Mouse (Mus musculus) hindbrain, embryonic 15.5 days (tissue): ENCODE measurements around the gene Gadd45b. TPM values are rescaled to one million over a fixed set of nuclear protein-coding genes. Genes with fewer than 3 reads are reported as not detected.
A peak's percentile ranks its signal among the peaks of the same experiment; 100 is the strongest.

ENCODE experiments used
- ATAC-seq: fragments of 200-750 bp; cut with Nextera tagmentation; 2 replicates; pipeline ENCODE4 v1.8.0; 2017; ENCODE audit warnings: low read depth, moderate number of reproducible peaks, moderate TSS enrichment; ENCODE audit not compliant: low FRiP score
- H3K27ac ChIP-seq: fragments of 300-500 bp; sonication (generic); replicated peaks from 2 replicates; pipeline ENCODE4 v1.5.1; 2015; ENCODE audit warnings: mild to moderate bottlenecking, inconsistent platforms
- H3K27me3 ChIP-seq: fragments of 300-500 bp; sonication (generic); 2 replicates; pipeline ENCODE4 v1.6.1; 2015; ENCODE audit warnings: control low read depth, inconsistent platforms
- H3K36me3 ChIP-seq: fragments of 300-500 bp; sonication (generic); 2 replicates; pipeline ENCODE4 v1.6.1; 2015; ENCODE audit warnings: control low read depth, inconsistent platforms
- H3K4me1 ChIP-seq: fragments of 300-500 bp; sonication (generic); replicated peaks from 2 replicates; pipeline ENCODE4 v1.6.1; 2015; ENCODE audit warnings: control low read depth, inconsistent platforms
- H3K4me2 ChIP-seq: fragments of 300-500 bp; sonication (generic); 2 replicates; pipeline ENCODE4 v1.6.1; 2015; ENCODE audit warnings: moderate library complexity, mild to moderate bottlenecking, inconsistent platforms
- H3K4me3 ChIP-seq: fragments of 300-500 bp; sonication (generic); 2 replicates; pipeline ENCODE4 v1.5.1; 2015; ENCODE audit warnings: mild to moderate bottlenecking, inconsistent platforms
- H3K9ac ChIP-seq: fragments of 300-500 bp; sonication (generic); 2 replicates; pipeline ENCODE4 v1.6.1; 2015; ENCODE audit warnings: inconsistent platforms
- H3K9me3 ChIP-seq: fragments of 300-500 bp; sonication (generic); 2 replicates; pipeline ENCODE4 v1.6.1; 2016; ENCODE audit warnings: control low read depth, inconsistent platforms
- WGBS: fragments of 180-500 bp; shearing (Covaris S2); methylation state at CpG from one replicate; pipeline ENCODE4 v1.1.7; 2015; 5-methylcytosine and 5-hydroxymethylcytosine counted together
- polyA plus RNA-seq: library from polyadenylated mRNA; unstranded; fragments of >200 nt; fragmentation: Nextera tagmentation; extraction: Ambion mirVana; gene quantifications from 2 replicates; pipeline ENCODE4 v1.2.1, GENCODE M21; 2015

Gadd45b gene
- polyA plus RNA-seq, 1 experiment from 2014 or later: 8.5 TPM

GRCm38 (mm10) chr10:80900318-80901247 is 29.3 kb upstream of the Gadd45b start, which contains the start of gene Timm13:
TSS of gene Timm13 (minus strand) at chr10:80900969.
- Histone ChIP-seq H3K9me3 (no peaks in the 10 kb centered on the region), H3K4me3 (peak within 1 kb of the TSS; percentile 83), H3K9ac (peak within 1 kb of the TSS; percentile 86), H3K36me3 (peaks cover 34% of the 10 kb centered on the region), H3K4me1 (peaks cover 19% of the 10 kb centered on the region), H3K27ac (peak within 1 kb of the TSS; percentile 92), H3K4me2 (peak within 1 kb of the TSS; percentile 89), H3K27me3 (no peaks in the 10 kb centered on the region)
- WGBS: under 1% methylated on average over 72 of the region's 72 CpGs
- ATAC-seq: peak; percentile 95

DNA sequence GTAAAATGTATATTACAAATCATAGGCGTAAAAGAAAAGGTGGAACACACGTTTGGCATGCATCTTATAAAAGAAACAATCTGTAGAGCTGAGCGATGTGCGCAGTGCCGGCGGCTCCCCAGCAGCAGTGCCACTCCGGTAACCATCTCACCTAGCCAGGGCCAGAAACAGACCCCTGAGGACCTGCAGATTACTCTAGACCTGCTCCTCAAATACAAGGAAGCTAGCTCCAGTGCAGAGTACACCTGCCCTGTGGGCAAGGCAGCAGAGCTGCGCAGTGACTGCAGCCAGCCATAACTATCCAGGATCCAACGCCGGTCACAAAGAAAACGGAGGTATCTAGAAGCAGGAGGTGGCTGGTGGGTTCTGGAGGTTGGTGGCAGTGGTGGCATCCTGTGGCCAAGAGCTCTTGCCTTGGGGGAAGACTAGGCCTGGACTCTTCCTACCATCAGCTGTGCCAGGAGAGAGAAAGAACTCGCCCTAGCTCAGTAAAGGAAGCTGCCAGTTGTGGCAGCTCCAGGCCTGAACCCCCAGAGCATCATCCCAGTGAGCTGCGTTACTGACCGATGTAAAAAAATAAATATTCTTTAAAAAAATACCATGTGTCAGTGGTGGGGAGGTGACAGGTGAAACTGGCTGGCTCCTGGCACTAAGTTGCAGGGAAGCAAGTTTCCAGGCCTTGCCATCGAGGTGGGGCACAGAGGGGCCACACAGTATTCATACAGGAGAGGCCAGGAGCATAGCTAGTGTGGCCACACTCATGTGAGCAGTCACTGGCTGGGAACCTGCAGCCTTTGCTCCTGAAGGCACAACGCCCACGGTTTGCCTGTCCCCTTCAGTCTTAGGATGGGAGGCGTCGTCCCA is 28.2 kb upstream of the Gadd45b start:
- Histone ChIP-seq H3K27me3 (no peaks in the 10 kb centered on the region), H3K4me1 (peaks cover 19% of the 10 kb centered on the region), H3K9me3 (no peaks in the 10 kb centered on the region), H3K36me3 (peaks cover 44% of the 10 kb centered on the region), H3K27ac (peak overlapping the region; percentile 71), H3K4me2 (peak overlapping the region; percentile 89), H3K4me3 (peak overlapping the region; percentile 83), H3K9ac (no peak overlapping the region)
- WGBS: 89% methylated on average over 19 of the region's 19 CpGs
- ATAC-seq: no peak

GRCm38 (mm10) chr10:80902273-80902940 is 27.5 kb upstream of the Gadd45b start:
- Histone ChIP-seq H3K9me3 (no peaks in the 10 kb centered on the region), H3K4me1 (peaks cover 19% of the 10 kb centered on the region), H3K4me3 (no peak overlapping the region), H3K4me2 (no peak overlapping the region), H3K27ac (no peak overlapping the region), H3K36me3 (peaks cover 47% of the 10 kb centered on the region), H3K27me3 (no peaks in the 10 kb centered on the region), H3K9ac (no peak overlapping the region)
- 95% methylated on average over 9 of the region's 9 CpGs for WGBS
- no peak for ATAC-seq

DNA sequence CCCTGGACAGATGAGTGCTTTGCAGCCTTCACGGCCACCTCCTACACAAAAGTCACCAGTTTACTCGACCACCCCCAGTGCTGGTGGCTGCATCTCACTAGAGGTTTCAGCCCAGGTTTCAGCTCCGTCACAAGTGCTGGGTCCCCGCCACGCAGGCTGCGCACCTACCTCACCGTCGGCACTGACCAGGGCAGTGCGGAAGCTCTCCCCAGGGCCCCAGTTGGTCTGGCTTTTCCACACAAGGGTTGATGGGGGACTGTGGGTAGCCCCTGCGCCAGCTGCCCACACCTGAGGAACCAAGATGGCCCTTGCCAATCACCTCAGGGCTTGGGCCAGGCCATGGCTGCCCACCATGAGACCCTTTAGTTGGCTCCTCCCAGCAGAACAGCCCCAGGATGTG is 26.6 kb upstream of the Gadd45b start:
- 95% methylated on average over 10 of the region's 10 CpGs for WGBS
- Histone ChIP-seq H3K4me1 (peaks cover 14% of the 10 kb centered on the region), H3K36me3 (peaks cover 52% of the 10 kb centered on the region), H3K4me2 (no peak overlapping the region), H3K27ac (no peak overlapping the region), H3K9ac (no peak overlapping the region), H3K4me3 (no peak overlapping the region), H3K27me3 (no peaks in the 10 kb centered on the region), H3K9me3 (no peaks in the 10 kb centered on the region)
- ATAC-seq: no peak

- 87% methylated on average over 28 of the region's 28 CpGs for WGBS
- Histone ChIP-seq H3K9me3 (no peaks in the 10 kb centered on the region), H3K4me2 (no peak overlapping the region), H3K27ac (no peak overlapping the region), H3K9ac (no peak overlapping the region), H3K27me3 (no peaks in the 10 kb centered on the region), H3K4me3 (no peak overlapping the region), H3K4me1 (peaks cover 8% of the 10 kb centered on the region), H3K36me3 (peaks cover 58% of the 10 kb centered on the region)
- no peak for ATAC-seq
Observed at GRCm38 (mm10) chr10:80904004-80904693, 25.7 kb upstream of the Gadd45b start.

DNA sequence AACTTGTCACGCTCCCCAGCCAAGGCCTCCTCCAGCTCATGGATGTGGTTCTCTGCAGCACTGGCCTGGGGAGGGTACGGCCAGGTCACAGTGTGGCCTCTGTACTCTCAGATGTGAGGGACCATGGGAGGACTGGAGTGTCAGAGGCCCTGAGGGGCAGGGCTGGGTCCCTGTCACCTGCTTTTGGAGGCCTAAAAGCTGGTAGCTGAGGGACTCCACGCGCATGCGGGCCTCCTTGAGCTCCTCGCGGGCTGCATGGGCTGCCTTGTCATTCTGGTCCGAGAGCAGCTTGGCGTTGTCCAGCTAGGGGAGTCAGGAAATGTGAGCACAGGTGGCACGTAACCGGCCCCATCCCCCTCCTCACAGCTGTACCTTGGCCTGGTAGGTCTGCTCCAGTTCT is 25.2 kb upstream of the Gadd45b start:
- peaks cover 63% of the 10 kb centered on the region for H3K36me3 ChIP-seq
- no peaks in the 10 kb centered on the region for H3K27me3 ChIP-seq
- WGBS: 94% methylated on average over 11 of the region's 11 CpGs
- no peak for ATAC-seq
- no peaks in the 10 kb centered on the region for H3K9me3 ChIP-seq
- no peak overlapping the region for H3K9ac ChIP-seq
- peaks cover 3% of the 10 kb centered on the region for H3K4me1 ChIP-seq
- no peak overlapping the region for H3K4me3 ChIP-seq
- H3K27ac ChIP-seq: no peak overlapping the region
- H3K4me2 ChIP-seq: no peak overlapping the region

- H3K4me3 ChIP-seq: no peak overlapping the region
- 92% methylated on average over 22 of the region's 22 CpGs for WGBS
- H3K27ac ChIP-seq: no peak overlapping the region
- no peak overlapping the region for H3K4me2 ChIP-seq
- peaks cover 4% of the 10 kb centered on the region; the same call in 1 of the 2 replicates for H3K4me1 ChIP-seq
- H3K27me3 ChIP-seq: no peaks in the 10 kb centered on the region
- no peak overlapping the region for H3K9ac ChIP-seq
- peaks cover 54% of the 10 kb centered on the region for H3K36me3 ChIP-seq
- no peaks in the 10 kb centered on the region for H3K9me3 ChIP-seq
- no peak for ATAC-seq
Observed at GRCm38 (mm10) chr10:80909375-80910162, 20.3 kb upstream of the Gadd45b start.

DNA sequence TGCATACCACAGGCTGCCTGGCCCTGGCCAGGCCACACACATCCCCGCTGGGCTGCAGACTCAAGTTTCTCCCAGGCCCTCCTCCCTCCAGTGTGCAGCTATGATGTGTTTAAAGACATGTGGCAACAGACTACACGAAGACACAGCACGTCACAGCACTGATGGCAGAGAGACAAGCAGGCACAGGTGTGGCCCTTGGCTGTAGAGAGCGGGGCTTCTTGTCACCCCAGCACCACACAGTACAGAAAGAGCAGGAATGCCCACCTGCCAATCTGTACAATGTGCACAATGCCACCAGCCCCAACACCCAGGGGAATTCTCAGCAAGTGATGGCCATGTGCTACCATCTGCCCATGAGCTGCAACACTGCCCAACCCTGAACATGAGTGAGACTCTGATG is 18.5 kb upstream of the Gadd45b start:
- no peak for ATAC-seq
- peaks cover 12% of the 10 kb centered on the region for H3K4me1 ChIP-seq
- H3K27ac ChIP-seq: no peak overlapping the region
- 83% methylated on average over 4 of the region's 4 CpGs for WGBS
- H3K9me3 ChIP-seq: no peaks in the 10 kb centered on the region
- no peak overlapping the region for H3K9ac ChIP-seq
- H3K4me2 ChIP-seq: no peak overlapping the region
- H3K36me3 ChIP-seq: peaks cover 37% of the 10 kb centered on the region
- no peak overlapping the region for H3K4me3 ChIP-seq
- no peaks in the 10 kb centered on the region for H3K27me3 ChIP-seq

GRCm38 (mm10) chr10:80911891-80912290 is 18.0 kb upstream of the Gadd45b start:
- Histone ChIP-seq H3K36me3 (peaks cover 35% of the 10 kb centered on the region), H3K27ac (no peak overlapping the region), H3K9me3 (no peaks in the 10 kb centered on the region), H3K4me1 (peaks cover 17% of the 10 kb centered on the region), H3K9ac (no peak overlapping the region), H3K4me3 (no peak overlapping the region), H3K27me3 (no peaks in the 10 kb centered on the region), H3K4me2 (no peak overlapping the region)
- no peak for ATAC-seq

GRCm38 (mm10) chr10:80913364-80914011 is 16.4 kb upstream of the Gadd45b start:
- H3K36me3 ChIP-seq: peaks cover 26% of the 10 kb centered on the region
- H3K27me3 ChIP-seq: no peaks in the 10 kb centered on the region
- 96% methylated on average over 7 of the region's 8 CpGs for WGBS
- H3K27ac ChIP-seq: no peak overlapping the region
- ATAC-seq: no peak
- no peaks in the 10 kb centered on the region for H3K9me3 ChIP-seq
- no peak overlapping the region for H3K9ac ChIP-seq
- peaks cover 25% of the 10 kb centered on the region for H3K4me1 ChIP-seq
- H3K4me2 ChIP-seq: no peak overlapping the region
- no peak overlapping the region for H3K4me3 ChIP-seq
